16 mouse cellular contexts compared by ENCODE assay signal in genomic region chr2:166337666-166338065, GRCm38 (mm10).
DNase-seq lines count a peak whose midpoint lies in the region; ATAC-seq and TF ChIP-seq lines count a peak whose summit lies in the region.
"Had no signal": no experiment of that assay in that cellular context is flagged by ENCODE, and none has a peak within 500 bp of the region (broad histone marks: within the 10 kb centered on the region; RNA-seq: fewer than 3 reads in every experiment).

No protein-coding gene starts in this region.

- intact Hi-C loops in left cerebral cortex, postnatal 4 days (cut with DNase I), result loop anchor here (10.0 kb wide), 1 partner anchor 183 kb away; the partner anchor contains the start of gene Sulf2

- H3K4me2 ChIP-seq in lung, embryonic 14.5 days, result no peak overlapping the region
- no peak overlapping the region for H3K4me2 ChIP-seq in embryonic facial prominence, embryonic 13.5 days
- H3K4me2 ChIP-seq in limb, embryonic 13.5 days (replicated peaks), result no peak overlapping the region
- H3K4me2 ChIP-seq: forebrain, embryonic 12.5 days; liver, embryonic 11.5 days; neural tube, embryonic 13.5 days had no signal

- no peaks in the 10 kb centered on the region for H3K9me3 ChIP-seq in lung, embryonic 14.5 days (ENCODE audit: low read depth, low read length)
- H3K9me3 ChIP-seq in embryonic facial prominence, embryonic 13.5 days, result no peaks in the 10 kb centered on the region
- 0 out of 2 replicates have a peak, but pooled peaks cover 4% of the 10 kb centered on the region for H3K9me3 ChIP-seq in limb, embryonic 13.5 days
- H3K9me3 ChIP-seq: forebrain, embryonic 12.5 days; neural tube, embryonic 13.5 days had no signal

- WGBS in lung, embryonic 14.5 days, result 55% methylated on average over 7 of the region's 7 CpGs
- 22% methylated on average over 7 of the region's 7 CpGs for WGBS in embryonic facial prominence, embryonic 13.5 days
- WGBS in limb, embryonic 13.5 days, result 25% methylated on average over 7 of the region's 7 CpGs

- H3K27ac ChIP-seq in lung, embryonic 14.5 days (ENCODE audit: low read depth), result peak overlapping the region; percentile 69
- peak overlapping the region; percentile 52; the same call in 1 of the 2 replicates for H3K27ac ChIP-seq in embryonic facial prominence, embryonic 13.5 days
- H3K27ac ChIP-seq in limb, embryonic 13.5 days, result peak overlapping the region; percentile 73; the same call in 1 of the 2 replicates
- H3K27ac ChIP-seq: forebrain, embryonic 12.5 days; hindbrain, postnatal 0 days; left cerebral cortex, adult 2 months; neural tube, embryonic 13.5 days had no signal

- no peak overlapping the region for H3K4me3 ChIP-seq in lung, embryonic 14.5 days (ENCODE audit: low read depth, low read length)
- no peak overlapping the region for H3K4me3 ChIP-seq in embryonic facial prominence, embryonic 13.5 days
- H3K4me3 ChIP-seq in limb, embryonic 13.5 days, result no peak overlapping the region
- H3K4me3 ChIP-seq: forebrain, embryonic 12.5 days; left cerebral cortex, adult 2 months; neural tube, embryonic 13.5 days had no signal

- peak; percentile 35 for DNase-seq in embryo, embryonic 11 days
- no peak for DNase-seq in embryo, embryonic 10.5 days (ENCODE audit: low spot score)
- DNase-seq in lung, embryonic 14.5 days, result no peak
- no peak for DNase-seq in lung, postnatal 36 days
- DNase-seq in left cerebral cortex, postnatal 4 days, result no peak
- DNase-seq in kidney, adult 18-20 months, result no peak
- DNase-seq: cerebellum, postnatal 10 days; gastrocnemius, postnatal 36 days; right cerebral cortex, postnatal 25 days had no signal

- no peak for ATAC-seq in lung, embryonic 14.5 days (ENCODE audit: insufficient read depth)
- no peak for ATAC-seq in embryonic facial prominence, embryonic 13.5 days (ENCODE audit: insufficient number of reproducible peaks, insufficient read depth, low FRiP score, low TSS enrichment, low read depth)
- no peak for ATAC-seq in limb, embryonic 13.5 days (ENCODE audit: low FRiP score, low read depth)
- ATAC-seq: hindbrain, postnatal 0 days had no signal

- no peaks in the 10 kb centered on the region for H3K36me3 ChIP-seq in lung, embryonic 14.5 days (ENCODE audit: insufficient read depth)
- no peaks in the 10 kb centered on the region for H3K36me3 ChIP-seq in embryonic facial prominence, embryonic 13.5 days
- H3K36me3 ChIP-seq in limb, embryonic 13.5 days, result no peaks in the 10 kb centered on the region
- H3K36me3 ChIP-seq: forebrain, embryonic 12.5 days; neural tube, embryonic 13.5 days had no signal

- H3K9ac ChIP-seq in lung, embryonic 14.5 days, result no peak overlapping the region; the same call in 1 of the 2 replicates
- H3K9ac ChIP-seq in embryonic facial prominence, embryonic 13.5 days, result no peak overlapping the region; the same call in 1 of the 2 replicates
- 0 out of 2 replicates have a peak overlapping the region, but pooled peaks have one; percentile 20 for H3K9ac ChIP-seq in limb, embryonic 13.5 days
- H3K9ac ChIP-seq: forebrain, embryonic 12.5 days; neural tube, embryonic 13.5 days had no signal

- TF ChIP-seq CTCF in lung, embryonic 14.5 days (IDR thresholded peaks at IDR 0.05; ENCODE audit: low read depth), result no peak

- no peaks in the 10 kb centered on the region; the same call in 1 of the 2 replicates for H3K27me3 ChIP-seq in lung, embryonic 14.5 days (ENCODE audit: insufficient read depth, low read length)
- no peaks in the 10 kb centered on the region for H3K27me3 ChIP-seq in embryonic facial prominence, embryonic 13.5 days
- H3K27me3 ChIP-seq in limb, embryonic 13.5 days, result no peaks in the 10 kb centered on the region

- H3K4me1 ChIP-seq in lung, embryonic 14.5 days (ENCODE audit: insufficient read depth), result peaks cover 8% of the 10 kb centered on the region
- H3K4me1 ChIP-seq in embryonic facial prominence, embryonic 13.5 days, result peaks cover 74% of the 10 kb centered on the region
- peaks cover 77% of the 10 kb centered on the region for H3K4me1 ChIP-seq in limb, embryonic 13.5 days
